Mouse (Mus musculus): ENCODE measurements around the gene Slc16a9.

GRCm38 (mm10) chr10:70257029-70257428 is 12.1 kb downstream of the Slc16a9 start:
- TF ChIP-seq POLR2A (IDR thresholded peaks at IDR 0.05; ENCODE audit: insufficient read length, low read depth), result no peak
- no peak for TF ChIP-seq SRF (IDR thresholded peaks at IDR 0.05; ENCODE audit: control insufficient read depth, insufficient read length, low read depth)
- TF ChIP-seq POLR2AphosphoS2 (IDR thresholded peaks at IDR 0.05; ENCODE audit: insufficient read length, low read depth), result no peak
- no peak for TF ChIP-seq USF1 (IDR thresholded peaks at IDR 0.05; ENCODE audit: low read depth)
- TF ChIP-seq E2F4 (IDR thresholded peaks at IDR 0.05; ENCODE audit: insufficient read depth), result no peak
- TF ChIP-seq MAX (IDR thresholded peaks at IDR 0.05; ENCODE audit: low read depth), result no peak
- TF ChIP-seq MYOG (IDR thresholded peaks at IDR 0.05; ENCODE audit: control insufficient read depth in 1 of 3, insufficient read depth in 1 of 3, insufficient read length in 2 of 3, low read depth in 2 of 3), result no peak
- TF ChIP-seq TCF12 (IDR thresholded peaks at IDR 0.05; ENCODE audit: insufficient read depth, poor library complexity, severe bottlenecking), result no peak
- no peak for TF ChIP-seq TCF3 (IDR thresholded peaks at IDR 0.05; ENCODE audit: insufficient read length, low read depth)
- no peak for TF ChIP-seq CEBPB (IDR thresholded peaks at IDR 0.05; ENCODE audit: insufficient read depth, poor library complexity, severe bottlenecking)
- no peak for TF ChIP-seq MYOD1 (IDR thresholded peaks at IDR 0.05; ENCODE audit: control insufficient read depth in 1 of 3, insufficient read length in 2 of 3, low read depth in 2 of 3)
